Comparison of ENCODE assay signal across 26 mouse cellular contexts in genomic region chr12:28732631-28733030, GRCm38 (mm10). TPM values are rescaled to one million over a fixed set of nuclear protein-coding genes. Genes with fewer than 3 reads are reported as not detected.
DNase-seq lines count a peak whose midpoint lies in the region; ATAC-seq and TF ChIP-seq lines count a peak whose summit lies in the region.
"Had no signal": no experiment of that assay in that cellular context is flagged by ENCODE, and none has a peak within 500 bp of the region (broad histone marks: within the 10 kb centered on the region; RNA-seq: fewer than 3 reads in every experiment).

No protein-coding gene starts in this region.

- H3K4me1 ChIP-seq in liver, adult 2 months (ENCODE audit: control insufficient read depth, insufficient read depth, low read length) = no peaks in the 10 kb centered on the region
- H3K4me1 ChIP-seq in liver, postnatal 0 days (ENCODE audit: insufficient read depth) = no peaks in the 10 kb centered on the region
- no peaks in the 10 kb centered on the region for H3K4me1 ChIP-seq in intestine, embryonic 15.5 days (replicated peaks)
- H3K4me1 ChIP-seq: embryonic facial prominence, embryonic 12.5 days; embryonic facial prominence, embryonic 15.5 days; heart, embryonic 10.5 days; hindbrain, embryonic 10.5 days; hindbrain, embryonic 13.5 days had no signal

- H3K27ac ChIP-seq in liver, adult 2 months (replicated peaks; ENCODE audit: insufficient read depth, low read depth, low read length) = no peak overlapping the region
- no peak overlapping the region for H3K27ac ChIP-seq in liver, postnatal 0 days (ENCODE audit: low read depth)
- no peak overlapping the region for H3K27ac ChIP-seq in intestine, embryonic 15.5 days
- H3K27ac ChIP-seq: embryonic facial prominence, embryonic 12.5 days; embryonic facial prominence, embryonic 15.5 days; gastrocnemius, adult 2 months; heart, adult 2 months; heart, embryonic 10.5 days; hindbrain, embryonic 10.5 days; hindbrain, embryonic 13.5 days had no signal

- no peak for TF ChIP-seq CTCF in liver, adult 2 months (IDR thresholded peaks at IDR 0.05; ENCODE audit: low read depth, low read length)
- TF ChIP-seq CTCF in liver, postnatal 0 days (IDR thresholded peaks at IDR 0.05; ENCODE audit: low read depth) = no peak

- peaks cover 38% of the 10 kb centered on the region for H3K36me3 ChIP-seq in liver, adult 2 months (ENCODE audit: control insufficient read depth, insufficient read depth, low read length)
- peaks cover 57% of the 10 kb centered on the region for H3K36me3 ChIP-seq in liver, postnatal 0 days (replicated peaks; ENCODE audit: insufficient read depth, low read length)
- H3K36me3 ChIP-seq in intestine, embryonic 15.5 days = peaks cover 16% of the 10 kb centered on the region

- ATAC-seq in liver, postnatal 0 days = no peak
- peak; percentile 84 for ATAC-seq in common myeloid progenitor, adult 5-6 weeks (replicated peaks; ENCODE audit: low read depth, poor library complexity, severe bottlenecking)
- ATAC-seq in megakaryocyte progenitor cell, adult 5-6 weeks (replicated peaks; ENCODE audit: poor library complexity) = peak; percentile 74
- ATAC-seq in intestine, embryonic 15.5 days = no peak
- ATAC-seq: forebrain, embryonic 14.5 days; forebrain, postnatal 0 days; hindbrain, embryonic 16.5 days; intestine, embryonic 16.5 days had no signal

- no peaks in the 10 kb centered on the region for H3K27me3 ChIP-seq in liver, adult 2 months (ENCODE audit: control insufficient read depth, insufficient read depth, low read length)
- H3K27me3 ChIP-seq in liver, postnatal 0 days (ENCODE audit: insufficient read depth, low read length) = no peaks in the 10 kb centered on the region
- no peaks in the 10 kb centered on the region for H3K27me3 ChIP-seq in intestine, embryonic 15.5 days (replicated peaks)
- H3K27me3 ChIP-seq: CH12.LX; embryonic facial prominence, embryonic 12.5 days; embryonic facial prominence, embryonic 15.5 days; hindbrain, embryonic 13.5 days had no signal

- TF ChIP-seq POLR2A in liver, adult 2 months (IDR thresholded peaks at IDR 0.05; ENCODE audit: extremely low read depth, insufficient read depth, low read length) = no peak

- no peak overlapping the region for H3K9ac ChIP-seq in liver, adult 2 months (ENCODE audit: low read depth, low read length)
- H3K9ac ChIP-seq in liver, postnatal 0 days (replicated peaks) = no peak overlapping the region
- no peak overlapping the region for H3K9ac ChIP-seq in intestine, embryonic 15.5 days
- H3K9ac ChIP-seq: embryonic facial prominence, embryonic 12.5 days; embryonic facial prominence, embryonic 15.5 days; forebrain, postnatal 0 days; hindbrain, embryonic 13.5 days had no signal

- WGBS in liver, adult 2 months = 94% methylated on average over 8 of the region's 8 CpGs
- WGBS in liver, postnatal 0 days (ENCODE audit: insufficient replicate concordance) = 80% methylated on average over 8 of the region's 8 CpGs
- WGBS in intestine, embryonic 15.5 days = 92% methylated on average over 8 of the region's 8 CpGs

- peaks cover 3% of the 10 kb centered on the region; the same call in 1 of the 2 replicates for H3K9me3 ChIP-seq in liver, postnatal 0 days (ENCODE audit: low read length)
- no peaks in the 10 kb centered on the region for H3K9me3 ChIP-seq in intestine, embryonic 15.5 days
- H3K9me3 ChIP-seq: embryonic facial prominence, embryonic 12.5 days; embryonic facial prominence, embryonic 15.5 days; heart, embryonic 10.5 days; hindbrain, embryonic 13.5 days had no signal

- H3K4me3 ChIP-seq in liver, adult 2 months (ENCODE audit: insufficient read depth, low read depth, low read length) = no peak overlapping the region
- no peak overlapping the region for H3K4me3 ChIP-seq in liver, postnatal 0 days (ENCODE audit: low read depth, low read length)
- H3K4me3 ChIP-seq in intestine, embryonic 15.5 days (replicated peaks) = no peak overlapping the region
- H3K4me3 ChIP-seq: embryonic facial prominence, embryonic 12.5 days; embryonic facial prominence, embryonic 15.5 days; gastrocnemius, adult 2 months; heart, adult 2 months; heart, embryonic 10.5 days; hindbrain, embryonic 10.5 days; hindbrain, embryonic 13.5 days had no signal

- H3K79me2 ChIP-seq in liver, adult 2 months (ENCODE audit: control insufficient read depth, insufficient read depth, low read length) = no peaks in the 10 kb centered on the region

- no peak for TF ChIP-seq EP300 in liver, postnatal 0 days (IDR thresholded peaks at IDR 0.05; ENCODE audit: low read depth)

- peak; percentile 6 for DNase-seq in liver, adult 2 months (ENCODE audit: extremely low read depth, low read depth, low spot score)
- DNase-seq in liver, postnatal 0 days = no peak
- DNase-seq in spleen, postnatal 10 days (ENCODE audit: low spot score in 2 of 2) = no peak
- DNase-seq: adrenal gland, postnatal 10 days; adrenal gland, postnatal 36 days; B cell, adult 2 months; cerebellum, adult 18-20 months; cerebellum, adult 9-11 months; cerebellum, postnatal 36 days; forebrain, postnatal 0 days; gastrocnemius, adult 2 months; gastrocnemius, postnatal 25 days; heart, adult 2 months; kidney, adult 18-20 months had no signal

- no peak overlapping the region for H3K4me2 ChIP-seq in liver, postnatal 0 days (ENCODE audit: low read depth, low read length)
- H3K4me2 ChIP-seq in intestine, embryonic 15.5 days (replicated peaks) = no peak overlapping the region
- H3K4me2 ChIP-seq: embryonic facial prominence, embryonic 12.5 days; embryonic facial prominence, embryonic 15.5 days; hindbrain, embryonic 13.5 days had no signal

RNA-seq across cellular contexts. Expression of gene Trappc12, which starts 17.6 kb away (rescaled TPM):
- total RNA-seq in liver, adult 2 months (2014; rRNA removed) = 17.2 and 18.1 TPM in 2 replicates
- 13.1 and 14.3 TPM in 2 replicates for polyA plus RNA-seq in liver, adult 2 months (2012; rRNA removed)
- polyA plus RNA-seq in liver, postnatal 0 days (2015; fragmentation: Nextera tagmentation; extraction: Ambion mirVana) = 10.6 and 11.2 TPM in 2 replicates
- 57.3 and 57.8 TPM in 2 replicates for total RNA-seq in common myeloid progenitor, adult 5-6 weeks (2017)
- 28.1 and 34.0 TPM in 2 replicates for total RNA-seq in megakaryocyte progenitor cell, adult 5-6 weeks (2015)
- total RNA-seq in megakaryocyte progenitor cell, adult 5-6 weeks (2017) = 41.1 and 47.3 TPM in 2 replicates
- polyA plus RNA-seq in intestine, embryonic 15.5 days (2015; fragmentation: Nextera tagmentation; extraction: Ambion mirVana) = 34.6 and 34.9 TPM in 2 replicates

RNA-seq across cellular contexts. Expression of gene Eipr1, which starts 19.0 kb away (rescaled TPM):
- 6.7 and 9.0 TPM in 2 replicates for total RNA-seq in liver, adult 2 months (2014; rRNA removed)
- polyA plus RNA-seq in liver, adult 2 months (2012; rRNA removed) = 16.6 and 18.1 TPM in 2 replicates
- polyA plus RNA-seq in liver, postnatal 0 days (2015; fragmentation: Nextera tagmentation; extraction: Ambion mirVana) = 15.5 and 16.7 TPM in 2 replicates
- 21.7 and 27.4 TPM in 2 replicates for total RNA-seq in common myeloid progenitor, adult 5-6 weeks (2017)
- 21.6 and 25.1 TPM in 2 replicates for total RNA-seq in megakaryocyte progenitor cell, adult 5-6 weeks (2015)
- total RNA-seq in megakaryocyte progenitor cell, adult 5-6 weeks (2017) = 26.6 and 26.9 TPM in 2 replicates
- polyA plus RNA-seq in intestine, embryonic 15.5 days (2015; fragmentation: Nextera tagmentation; extraction: Ambion mirVana) = 27.3 and 28.6 TPM in 2 replicates

RNA-seq across cellular contexts. Expression of gene Adi1, which starts 57.6 kb away (rescaled TPM):
- 101 and 119 TPM in 2 replicates for total RNA-seq in liver, adult 2 months (2014; rRNA removed)
- polyA plus RNA-seq in liver, adult 2 months (2012; rRNA removed) = 56.4 and 61.8 TPM in 2 replicates
- polyA plus RNA-seq in liver, postnatal 0 days (2015; fragmentation: Nextera tagmentation; extraction: Ambion mirVana) = 91.6 and 104 TPM in 2 replicates
- total RNA-seq in common myeloid progenitor, adult 5-6 weeks (2017) = 34.9 and 49.0 TPM in 2 replicates
- 125 and 137 TPM in 2 replicates for total RNA-seq in megakaryocyte progenitor cell, adult 5-6 weeks (2015)
- 26.7 and 32.3 TPM in 2 replicates for total RNA-seq in megakaryocyte progenitor cell, adult 5-6 weeks (2017)
- 89.4 and 92.1 TPM in 2 replicates for polyA plus RNA-seq in intestine, embryonic 15.5 days (2015; fragmentation: Nextera tagmentation; extraction: Ambion mirVana)

Comparison
In these comparisons a context has a peak if more than half of its experiments do, and no peak if none do; other contexts are left out.
1. ATAC-seq: peak in common myeloid progenitor, adult 5-6 weeks (single experiment) and megakaryocyte progenitor cell, adult 5-6 weeks (single experiment); none in liver, postnatal 0 days (single experiment) and intestine, embryonic 15.5 days (single experiment).